Mouse (Mus musculus): Measurements from ENCODE around the gene Tgif2. TPM values are rescaled to one million over a fixed set of nuclear protein-coding genes. Genes with fewer than 3 reads are reported as not detected.

Gene Tgif2
- 34.8 and 43.8 TPM in 2 replicates for polyA plus RNA-seq (2012; rRNA removed)

DNA sequence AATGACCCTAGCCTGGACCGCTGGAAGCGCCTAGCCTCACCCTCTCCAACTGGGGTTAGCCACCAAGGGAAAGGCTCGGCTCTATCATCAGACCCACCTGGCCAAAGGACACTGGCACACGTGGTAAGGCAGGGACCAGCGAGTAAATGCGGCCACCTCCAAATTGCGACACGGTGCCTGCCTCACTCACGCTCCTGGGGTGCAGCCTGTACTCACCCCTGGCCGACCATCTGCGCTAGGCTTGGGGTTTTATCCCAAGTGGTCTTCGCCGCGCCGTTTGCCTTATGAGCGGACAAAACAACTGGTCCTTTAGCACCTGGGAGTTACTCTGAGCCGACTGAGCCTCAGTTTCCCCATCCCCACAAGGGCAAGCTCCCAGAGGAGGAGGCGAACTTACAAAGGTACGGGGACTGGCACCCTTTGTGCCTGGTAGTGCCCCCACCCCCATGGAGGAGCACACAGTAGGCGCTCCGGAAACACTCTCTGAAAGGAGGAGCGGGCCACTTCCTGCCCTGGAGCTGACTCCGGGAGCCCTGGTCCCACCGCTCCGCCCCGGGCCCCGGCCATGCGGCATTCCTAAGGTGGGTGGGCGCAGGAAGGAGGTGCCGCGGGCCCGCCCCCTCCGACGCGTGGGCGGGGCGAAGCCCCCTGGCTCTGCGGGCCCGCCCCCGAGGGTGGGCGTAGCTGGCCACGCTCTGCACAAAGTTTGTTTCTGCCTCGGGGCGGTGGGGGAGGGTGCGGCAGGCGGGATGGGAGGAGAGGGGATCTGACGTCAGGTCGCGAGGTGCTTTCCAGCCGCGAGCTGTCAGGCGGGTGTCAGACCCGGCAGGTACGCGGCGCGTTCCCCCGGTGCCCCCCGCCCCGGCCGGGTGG is at the start of gene Tgif2:
Tgif2 (plus strand) TSS at position 689 of the 873 bp plus-strand sequence.

GRCm38 (mm10) chr2:156857835-156858234 is 18.0 kb downstream of the Tgif2 start, which contains the start of gene 4930518I15Rik:
TSS of gene 4930518I15Rik (minus strand) at chr2:156857946.

DNA sequence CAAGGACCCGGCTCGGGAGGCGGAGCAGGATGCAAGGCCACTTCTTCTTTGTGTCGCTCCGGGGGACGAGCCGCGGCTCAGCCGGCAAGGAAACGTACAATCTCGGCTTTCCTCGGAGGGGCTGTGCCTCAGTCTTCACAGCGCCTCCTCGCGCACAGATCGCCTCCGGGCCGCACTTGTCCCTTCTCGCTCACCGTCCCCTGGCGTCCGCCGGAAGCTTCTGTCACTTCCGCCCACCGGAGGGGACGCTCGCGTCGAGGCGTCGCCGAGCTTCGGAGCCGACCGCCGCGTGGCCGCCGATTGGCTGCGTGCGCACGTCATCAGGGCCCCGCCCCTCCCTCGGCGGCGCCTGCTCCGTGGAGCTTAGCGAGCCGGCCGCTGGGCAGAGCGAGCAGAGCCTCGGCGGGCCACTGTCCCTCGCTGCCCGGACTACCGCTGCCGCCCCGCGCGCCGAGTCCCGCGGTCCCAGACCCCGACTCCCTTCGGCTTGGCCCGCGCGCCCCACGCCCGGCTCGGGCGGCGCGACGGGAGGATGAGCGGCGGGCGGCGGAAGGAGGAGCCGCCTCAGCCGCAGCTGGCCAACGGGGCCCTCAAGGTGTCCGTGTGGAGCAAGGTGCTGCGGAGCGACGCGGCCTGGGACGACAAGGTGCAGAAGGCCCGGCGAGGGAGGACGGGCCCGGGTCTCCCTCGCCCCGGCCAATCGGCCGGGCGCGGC is 23.1 kb downstream of the Tgif2 start, which contains the start of gene Rab5if:
Rab5if (plus strand) TSS at position 357 of the 715 bp plus-strand sequence.

GRCm38 (mm10) chr2:156887017-156887416 is 47.2 kb downstream of the Tgif2 start, which contains the start of gene Sla2:
TSS of gene Sla2 (minus strand) at chr2:156887192.

Other genes starting within 250 kb of the Tgif2 start
- gene Dlgap4, start 226.3 kb upstream of the Tgif2 start, polyA plus RNA-seq (2012; rRNA removed) = 278 and 326 TPM in 2 replicates
- gene Myl9, start 64.6 kb upstream of the Tgif2 start, polyA plus RNA-seq (2012; rRNA removed) = 28.0 and 48.6 TPM in 2 replicates
- 4.2 and 4.7 TPM in 2 replicates for gene 4930518I15Rik, start 17.9 kb downstream of the Tgif2 start, polyA plus RNA-seq (2012; rRNA removed)
- gene Rab5if, start 23.1 kb downstream of the Tgif2 start, polyA plus RNA-seq (2012; rRNA removed) = 104 TPM in 2 replicates
- 0.06 TPM in 2 replicates for gene Sla2, start 47.2 kb downstream of the Tgif2 start, polyA plus RNA-seq (2012; rRNA removed)
- 112 and 118 TPM in 2 replicates for gene Ndrg3, start 152.0 kb downstream of the Tgif2 start, polyA plus RNA-seq (2012; rRNA removed)
- 17.1 and 21.8 TPM in 2 replicates for gene Dsn1, start 167.1 kb downstream of the Tgif2 start, polyA plus RNA-seq (2012; rRNA removed)
- gene Soga1, start 239.2 kb downstream of the Tgif2 start, polyA plus RNA-seq (2012; rRNA removed) = 21.5 and 22.0 TPM in 2 replicates
- gene Tldc2, start 247.0 kb downstream of the Tgif2 start, polyA plus RNA-seq (2012; rRNA removed) = 0.14 TPM in 2 replicates